Mouse (Mus musculus) heart, adult 2 months (tissue): Measurements from ENCODE around the gene Dip2c. TPM values are rescaled to one million over a fixed set of nuclear protein-coding genes. Genes with fewer than 3 reads are reported as not detected.
A peak's percentile ranks its signal among the peaks of the same experiment; 100 is the strongest.

ENCODE experiments used
- DNase-seq, 2 experiments: peaks; one replicate each; pipeline ENCODE4 v3.0.0; 2021
- H3K27ac ChIP-seq: fragments of 200-600 bp; 2 replicates; pipeline ENCODE4 v1.8.1; 2022
- H3K27me3 ChIP-seq: fragments of 200-500 bp; 2 replicates; pipeline ENCODE4 v1.6.1; 2012; ENCODE audit warnings: mild to moderate bottlenecking, low read length, inconsistent platforms, mixed read lengths; ENCODE audit not compliant: control insufficient read depth, insufficient read depth
- H3K36me3 ChIP-seq: fragments of 200-500 bp; 2 replicates; pipeline ENCODE4 v1.6.1; 2012; ENCODE audit warnings: low read length, inconsistent platforms; ENCODE audit not compliant: control insufficient read depth, insufficient read depth
- H3K4me1 ChIP-seq: fragments of 200-500 bp; 2 replicates; pipeline ENCODE4 v1.6.1; 2011; ENCODE audit warnings: low read length; ENCODE audit not compliant: control insufficient read depth, insufficient read depth
- H3K4me3 ChIP-seq: fragments of 200-600 bp; 2 replicates; pipeline ENCODE4 v1.8.1; 2022
- H3K79me2 ChIP-seq: fragments of 200-500 bp; replicated peaks from 2 replicates; pipeline ENCODE4 v1.6.1; 2012; ENCODE audit warnings: mild to moderate bottlenecking, inconsistent platforms, low read length, moderate library complexity, mixed read lengths; ENCODE audit not compliant: control insufficient read depth, insufficient read depth
- H3K9ac ChIP-seq: fragments of 200-500 bp; 2 replicates; pipeline ENCODE4 v1.6.1; 2012; ENCODE audit warnings: low read depth, mild to moderate bottlenecking, control low read depth, inconsistent platforms, low read length, mixed read lengths
- CTCF ChIP-seq: fragments of 200-600 bp; IDR thresholded peaks from 2 replicates; pipeline ENCODE4 v1.8.1; 2022; ENCODE audit warnings: antibody characterized with exemption, mild to moderate bottlenecking, moderate library complexity
- EP300 ChIP-seq: fragments of 200-500 bp; IDR thresholded peaks from 2 replicates; pipeline ENCODE4 v1.6.1; 2011; ENCODE audit warnings: low read depth, low read length, control low read depth; ENCODE audit not compliant: insufficient read depth
- POLR2A ChIP-seq: fragments of 200-500 bp; IDR thresholded peaks from 2 replicates; pipeline ENCODE4 v1.6.1; 2011; ENCODE audit warnings: mild to moderate bottlenecking, low read depth, low read length, control low read depth; ENCODE audit not compliant: insufficient read depth
- WGBS: fragments of 180-500 bp; shearing (Covaris S2); methylation state at CpG from one replicate; pipeline ENCODE4 v1.1.7; 2018; 5-methylcytosine and 5-hydroxymethylcytosine counted together
- intact Hi-C: fragments of 180-260 bp; cut with DNase I; formaldehyde crosslinking; loops from one replicate; pipeline ENCODE4 v1.15.1; 2025
- polyA plus RNA-seq: library from polyadenylated mRNA; depleted of rRNA; stranded (reverse); fragments of >200 nt; gene quantifications from 2 replicates; pipeline ENCODE4 v1.2.3, GENCODE M21; 2012
- total RNA-seq, 2 experiments: library from RNA; stranded (reverse); gene quantifications; 2 replicates each; pipeline ENCODE4 v1.2.3; 2021

Gene Dip2c
- total and polyA plus RNA-seq, 3 experiments: 19.1 to 43.7 (median 36.3) TPM

DNA sequence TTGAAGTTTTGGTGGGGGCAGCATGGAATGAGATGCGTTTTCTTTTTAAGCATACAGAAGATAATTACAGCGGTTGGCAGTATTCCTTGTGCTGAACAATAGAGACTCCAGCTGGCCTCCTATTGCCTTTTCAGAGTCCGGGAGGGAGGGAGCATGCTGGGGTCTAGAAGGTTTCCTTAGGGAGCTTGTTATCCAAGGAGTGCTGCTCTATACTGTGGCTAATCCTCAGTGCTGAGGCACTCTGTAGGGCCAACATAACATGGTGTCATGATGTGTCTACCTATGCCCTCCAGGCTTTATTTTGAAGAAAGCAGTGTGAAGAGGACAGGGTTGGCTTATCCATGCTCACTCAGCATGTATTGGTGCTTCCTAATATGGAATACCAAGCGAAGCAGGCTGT is 79.0 kb downstream of the Dip2c start:
- 38% methylated on average over 4 of the region's 4 CpGs for WGBS
- intact Hi-C loops: no loop called here
- H3K27ac ChIP-seq: no peak overlapping the region
- H3K4me1 ChIP-seq: peaks cover 9% of the 10 kb centered on the region
- peaks cover 9% of the 10 kb centered on the region for H3K79me2 ChIP-seq
- H3K36me3 ChIP-seq: peaks cover 4% of the 10 kb centered on the region
- H3K4me3 ChIP-seq: no peak overlapping the region
- no peak for TF ChIP-seq EP300
- no peak for TF ChIP-seq POLR2A
- TF ChIP-seq CTCF: no peak
- no peak overlapping the region for H3K9ac ChIP-seq
- no peak for DNase-seq
- no peaks in the 10 kb centered on the region for H3K27me3 ChIP-seq

DNA sequence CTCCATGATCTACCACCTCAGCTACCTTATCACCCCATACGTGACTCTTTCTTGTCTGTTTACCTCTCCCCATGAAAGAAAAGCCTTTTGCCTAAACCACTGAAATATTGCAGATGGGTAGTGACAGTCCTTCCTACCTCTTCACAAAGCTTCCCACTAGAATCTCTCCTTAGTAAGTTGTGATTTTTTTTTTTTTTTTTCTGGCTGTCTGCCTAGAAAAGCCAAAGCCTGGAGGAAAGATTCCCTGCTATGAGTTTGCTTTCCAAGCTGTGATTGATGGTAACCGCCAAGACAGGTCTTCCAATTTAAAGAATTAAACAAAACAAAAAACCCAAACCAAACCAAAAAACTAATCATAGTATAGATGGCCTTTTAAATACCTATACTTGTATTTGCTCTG is 85.1 kb downstream of the Dip2c start:
- DNase-seq: no peak
- 57% methylated on average over 2 of the region's 2 CpGs for WGBS
- TF ChIP-seq CTCF: no peak
- TF ChIP-seq EP300: no peak
- TF ChIP-seq POLR2A: no peak
- Histone ChIP-seq H3K27me3 (no peaks in the 10 kb centered on the region), H3K4me1 (peaks cover 9% of the 10 kb centered on the region), H3K4me3 (no peak overlapping the region), H3K27ac (no peak overlapping the region), H3K9ac (no peak overlapping the region), H3K36me3 (peaks cover 11% of the 10 kb centered on the region), H3K79me2 (peaks cover 2% of the 10 kb centered on the region)
- intact Hi-C loops: no loop called here

DNA sequence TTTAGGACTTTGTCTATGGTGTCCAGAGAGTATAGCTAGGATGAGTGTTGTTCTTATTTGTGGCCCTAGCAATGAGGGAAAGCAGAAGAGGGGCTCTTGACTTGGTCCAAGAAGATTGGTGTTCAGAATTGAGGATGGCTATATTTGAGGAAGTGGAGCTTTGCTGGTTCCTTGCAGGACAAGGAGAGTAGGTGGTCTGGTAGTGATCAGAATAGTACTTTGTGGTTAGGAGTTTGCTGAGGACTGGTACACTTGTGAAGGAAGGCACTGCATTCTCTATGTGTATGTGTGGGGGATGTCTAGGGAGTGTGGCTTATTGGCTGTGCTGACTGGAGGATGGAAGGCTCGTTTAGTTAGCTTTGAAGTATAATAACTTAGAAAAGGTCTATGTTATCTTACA is 95.1 kb downstream of the Dip2c start:
- H3K36me3 ChIP-seq: peaks cover 18% of the 10 kb centered on the region
- no peaks in the 10 kb centered on the region for H3K27me3 ChIP-seq
- H3K79me2 ChIP-seq: peaks cover 5% of the 10 kb centered on the region
- H3K4me1 ChIP-seq: peaks cover 10% of the 10 kb centered on the region
- no peak overlapping the region for H3K4me3 ChIP-seq
- no peak overlapping the region for H3K9ac ChIP-seq
- no peak overlapping the region for H3K27ac ChIP-seq
- intact Hi-C loops: no loop called here
- no peak for TF ChIP-seq EP300
- TF ChIP-seq POLR2A: no peak
- no peak for TF ChIP-seq CTCF
- no peak for DNase-seq
- WGBS: 50% methylated on average over 1 of the region's 1 CpGs

DNA sequence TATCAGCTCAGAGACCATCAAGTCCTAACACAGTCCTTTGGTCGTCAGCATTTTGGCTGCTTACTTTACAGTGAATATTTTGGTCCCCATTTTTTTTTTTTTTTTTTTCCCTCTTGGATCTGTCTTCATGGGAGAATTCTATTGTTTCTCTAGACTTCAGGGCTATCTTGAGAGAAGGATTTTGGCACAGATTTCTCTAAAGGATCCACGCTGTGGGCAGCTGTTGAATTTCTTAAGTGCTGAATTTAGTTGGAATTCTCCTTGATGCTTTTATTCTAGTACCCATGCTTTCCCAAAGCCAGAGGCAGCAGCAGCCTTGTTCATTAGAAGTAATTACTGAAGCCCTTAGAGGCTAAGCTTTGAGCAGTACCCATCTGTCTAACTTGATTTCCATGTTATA is 100.8 kb downstream of the Dip2c start:
- WGBS: 26% methylated on average over 2 of the region's 2 CpGs
- TF ChIP-seq POLR2A: no peak
- no peak for TF ChIP-seq CTCF
- TF ChIP-seq EP300: no peak
- peaks cover 14% of the 10 kb centered on the region for H3K36me3 ChIP-seq
- DNase-seq: no peak
- no peak overlapping the region for H3K4me3 ChIP-seq
- no peak overlapping the region for H3K9ac ChIP-seq
- H3K27ac ChIP-seq: no peak overlapping the region
- peaks cover 5% of the 10 kb centered on the region; the same call in 1 of the 2 replicates for H3K79me2 ChIP-seq
- no peaks in the 10 kb centered on the region for H3K27me3 ChIP-seq
- intact Hi-C loops: no loop called here
- H3K4me1 ChIP-seq: peaks cover 8% of the 10 kb centered on the region

DNA sequence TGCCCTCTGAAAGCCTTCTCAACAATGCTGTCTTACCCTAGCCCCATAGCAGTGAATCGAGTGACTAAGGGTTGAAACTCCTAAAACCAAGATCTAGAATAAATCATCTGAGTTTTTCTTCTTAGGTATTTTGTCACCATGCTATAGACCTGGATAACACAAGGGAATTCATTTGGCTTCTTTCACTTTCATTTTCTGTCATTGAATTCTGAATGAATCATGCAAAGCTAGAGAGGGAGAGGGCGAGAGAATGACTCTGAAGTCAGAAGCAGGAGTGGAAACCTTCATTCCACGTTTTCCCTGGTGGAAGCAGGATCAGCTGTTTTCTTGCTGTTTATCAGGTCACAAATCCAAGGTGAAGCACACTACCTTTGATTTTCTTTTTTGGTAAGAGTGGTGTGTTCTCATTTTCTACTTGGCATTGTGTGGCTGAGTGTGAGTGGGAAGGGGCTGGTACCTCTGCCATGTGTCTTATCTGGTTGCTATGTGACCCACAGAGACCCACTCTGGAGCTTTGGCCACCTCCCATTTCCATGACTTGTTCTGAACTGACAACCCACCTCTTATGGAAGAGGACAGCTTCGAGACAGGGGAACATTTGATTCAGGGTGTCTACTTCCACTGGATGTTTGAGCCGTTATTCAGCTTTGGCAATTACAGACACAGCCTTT is 104.5 kb downstream of the Dip2c start:
- WGBS: 56% methylated on average over 5 of the region's 5 CpGs
- H3K27me3 ChIP-seq: no peaks in the 10 kb centered on the region
- intact Hi-C loops: no loop called here
- H3K27ac ChIP-seq: no peak overlapping the region
- H3K36me3 ChIP-seq: peaks cover 11% of the 10 kb centered on the region
- no peak for DNase-seq
- no peak overlapping the region for H3K9ac ChIP-seq
- H3K4me3 ChIP-seq: no peak overlapping the region
- H3K79me2 ChIP-seq: peaks cover 3% of the 10 kb centered on the region; the same call in 1 of the 2 replicates
- H3K4me1 ChIP-seq: peaks cover 8% of the 10 kb centered on the region
- TF ChIP-seq POLR2A: no peak

DNA sequence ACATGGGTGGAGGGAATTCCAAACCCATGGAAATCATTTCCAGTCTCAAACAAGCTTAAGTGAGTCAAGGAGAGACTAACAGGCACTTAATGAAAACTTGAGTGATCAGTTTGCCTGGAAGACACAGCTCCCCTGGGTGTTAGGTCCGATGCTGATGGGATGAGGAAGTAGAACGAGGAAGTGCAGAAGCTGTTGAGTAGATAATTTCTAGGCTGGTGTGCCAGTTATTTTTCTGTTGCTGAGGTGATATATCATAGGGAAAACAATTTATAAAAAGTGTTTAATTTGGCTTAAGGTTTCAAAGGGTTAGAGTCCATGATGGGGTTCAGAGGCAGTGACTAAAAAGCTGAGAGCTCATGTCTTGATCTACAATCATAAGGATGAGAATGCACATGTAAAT is 111.7 kb downstream of the Dip2c start:
- no peak overlapping the region; the same call in 1 of the 2 replicates for H3K9ac ChIP-seq
- no peak overlapping the region for H3K27ac ChIP-seq
- no peaks in the 10 kb centered on the region for H3K27me3 ChIP-seq
- TF ChIP-seq POLR2A (no peak), EP300 (no peak), CTCF (no peak)
- intact Hi-C loops: no loop called here
- WGBS: 47% methylated on average over 2 of the region's 2 CpGs
- no peaks in the 10 kb centered on the region; the same call in 1 of the 2 replicates for H3K36me3 ChIP-seq
- no peaks in the 10 kb centered on the region; the same call in none of the 2 replicates for H3K4me1 ChIP-seq
- H3K79me2 ChIP-seq: peaks cover 1% of the 10 kb centered on the region
- DNase-seq: no peak
- H3K4me3 ChIP-seq: no peak overlapping the region

DNA sequence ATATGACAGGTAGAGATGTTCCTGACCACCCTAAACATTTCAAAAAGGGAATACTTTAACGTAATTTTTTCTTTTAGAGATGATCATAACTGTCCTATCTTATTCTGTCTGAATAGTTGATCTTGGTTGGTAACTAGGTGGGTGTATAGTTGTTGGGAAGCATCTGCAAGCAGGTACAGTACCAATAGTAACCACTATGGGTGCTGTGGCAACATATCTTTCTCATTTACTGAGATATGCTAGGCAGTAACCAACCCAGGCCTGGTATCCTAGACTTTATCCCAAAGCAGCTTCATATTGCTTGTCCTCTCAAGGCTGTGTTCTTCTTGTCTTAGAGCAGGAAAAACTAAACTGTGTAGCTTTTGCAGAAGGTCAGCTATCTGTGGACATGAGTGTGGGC is 113.0 kb downstream of the Dip2c start:
- H3K79me2 ChIP-seq: peaks cover 1% of the 10 kb centered on the region
- no peaks in the 10 kb centered on the region; the same call in 1 of the 2 replicates for H3K36me3 ChIP-seq
- H3K4me3 ChIP-seq: no peak overlapping the region
- WGBS: 92% methylated on average over 1 of the region's 1 CpGs
- no peak for DNase-seq
- H3K27ac ChIP-seq: no peak overlapping the region
- no peaks in the 10 kb centered on the region; the same call in none of the 2 replicates for H3K4me1 ChIP-seq
- no peak overlapping the region for H3K9ac ChIP-seq
- H3K27me3 ChIP-seq: no peaks in the 10 kb centered on the region
- TF ChIP-seq EP300: no peak
- no peak for TF ChIP-seq POLR2A
- peak; percentile 50 for TF ChIP-seq CTCF
- intact Hi-C loops: no loop called here
